Mouse (Mus musculus): ENCODE results near the gene Rassf1.

DNA sequence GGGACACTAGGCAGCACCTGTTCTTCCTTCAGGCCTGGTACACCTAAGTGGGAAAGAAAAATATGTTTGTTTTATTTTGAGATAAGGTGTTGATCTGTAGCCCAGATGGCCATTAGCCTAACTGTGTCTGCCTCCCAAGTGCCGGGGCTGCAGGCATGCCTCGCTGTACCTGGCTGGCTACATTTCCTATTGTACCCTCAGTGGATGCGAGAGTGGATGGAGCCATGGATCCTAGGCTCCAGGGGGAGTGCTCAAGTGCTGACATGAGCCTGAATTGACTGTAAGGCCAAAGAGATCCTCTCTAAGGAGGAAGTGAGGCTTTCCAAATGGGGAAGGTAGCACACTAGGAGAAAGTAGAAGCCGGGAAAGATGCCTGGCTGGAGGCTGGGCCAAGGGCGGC lies 3.4 kb upstream of the Rassf1 start:
- TF ChIP-seq CTCF (IDR thresholded peaks at IDR 0.05; ENCODE audit: control insufficient read depth, insufficient read depth, insufficient replicate concordance, low read depth, low read length) (no peak), POLR2A (IDR thresholded peaks at IDR 0.05; ENCODE audit: control insufficient read depth, low read depth, low read length) (no peak)

Measured in testis, adult 2 months (tissue).